Comparison of ENCODE assay signal across 10 mouse cellular contexts in genomic region chr10:127721671-127722418, GRCm38 (mm10). TPM values are rescaled to one million over a fixed set of nuclear protein-coding genes. Genes with fewer than 3 reads are reported as not detected.
DNase-seq lines count a peak whose midpoint lies in the region; ATAC-seq and TF ChIP-seq lines count a peak whose summit lies in the region.
"Had no signal": no experiment of that assay in that cellular context is flagged by ENCODE, and none has a peak within 500 bp of the region (broad histone marks: within the 10 kb centered on the region; RNA-seq: fewer than 3 reads in every experiment).

No protein-coding gene starts in this region.

- 6% methylated on average over 20 of the region's 20 CpGs for WGBS in lung, embryonic 14.5 days
- 12% methylated on average over 20 of the region's 20 CpGs for WGBS in forebrain, embryonic 16.5 days
- WGBS in intestine, embryonic 14.5 days = 11% methylated on average over 20 of the region's 20 CpGs

- peak overlapping the region; percentile 13 for H3K4me3 ChIP-seq in lung, embryonic 14.5 days (ENCODE audit: low read depth, low read length)
- no peak overlapping the region for H3K4me3 ChIP-seq in forebrain, embryonic 16.5 days (replicated peaks; ENCODE audit: low read length)
- peak overlapping the region; percentile 15 for H3K4me3 ChIP-seq in intestine, embryonic 14.5 days (ENCODE audit: low read depth, low read length)
- H3K4me3 ChIP-seq: erythroblast, embryonic 14.5 days; liver, embryonic 13.5 days had no signal

- peak overlapping the region; percentile 55 for H3K4me2 ChIP-seq in lung, embryonic 14.5 days
- peak overlapping the region; percentile 5; the same call in 1 of the 2 replicates for H3K4me2 ChIP-seq in forebrain, embryonic 16.5 days (ENCODE audit: low read length)
- H3K4me2 ChIP-seq in intestine, embryonic 14.5 days (ENCODE audit: low read length) = peak overlapping the region; percentile 50
- H3K4me2 ChIP-seq: liver, embryonic 13.5 days had no signal

- peak overlapping the region; percentile 70; the same call in 1 of the 2 replicates for H3K27ac ChIP-seq in lung, embryonic 14.5 days (ENCODE audit: low read depth)
- no peak overlapping the region for H3K27ac ChIP-seq in forebrain, embryonic 16.5 days (ENCODE audit: low read length)
- H3K27ac ChIP-seq in intestine, embryonic 14.5 days (ENCODE audit: low read depth) = peak overlapping the region; percentile 92
- H3K27ac ChIP-seq: liver, embryonic 13.5 days had no signal

- H3K9me3 ChIP-seq in lung, embryonic 14.5 days (ENCODE audit: low read depth, low read length) = no peaks in the 10 kb centered on the region
- no peaks in the 10 kb centered on the region for H3K9me3 ChIP-seq in forebrain, embryonic 16.5 days (ENCODE audit: control insufficient read depth, low read length)
- H3K9me3 ChIP-seq in intestine, embryonic 14.5 days (ENCODE audit: control insufficient read depth, low read length) = no peaks in the 10 kb centered on the region
- H3K9me3 ChIP-seq: liver, embryonic 13.5 days had no signal

- peaks cover 7% of the 10 kb centered on the region; the same call in 1 of the 2 replicates for H3K27me3 ChIP-seq in lung, embryonic 14.5 days (ENCODE audit: insufficient read depth, low read length)
- peaks cover 3% of the 10 kb centered on the region; the same call in 1 of the 2 replicates for H3K27me3 ChIP-seq in forebrain, embryonic 16.5 days (replicated peaks; ENCODE audit: control insufficient read depth, insufficient read depth, low read length)
- 0 out of 2 replicates have a peak, but pooled peaks cover 3% of the 10 kb centered on the region for H3K27me3 ChIP-seq in intestine, embryonic 14.5 days (replicated peaks; ENCODE audit: control insufficient read depth, insufficient read depth, low read length)

- DNase-seq in lung, embryonic 14.5 days = peak; percentile 43
- DNase-seq in lung, postnatal 10 days = no peak
- peak; percentile 78 for DNase-seq in intestine, embryonic 14.5 days (ENCODE audit: low spot score)
- DNase-seq in retina, embryonic 14.5 days (ENCODE audit: low spot score) = peak; percentile 20
- DNase-seq in frontal cortex, postnatal 14 days (ENCODE audit: low spot score in 2 of 2) = no peak
- DNase-seq in adrenal gland, adult 8-10 months = no peak
- DNase-seq: liver, embryonic 13.5 days had no signal

- H3K4me1 ChIP-seq in lung, embryonic 14.5 days (ENCODE audit: insufficient read depth) = peaks cover 2% of the 10 kb centered on the region; the same call in 1 of the 2 replicates
- H3K4me1 ChIP-seq in forebrain, embryonic 16.5 days (replicated peaks; ENCODE audit: control insufficient read depth, insufficient read depth, low read length) = peaks cover 5% of the 10 kb centered on the region; the same call in 1 of the 2 replicates
- H3K4me1 ChIP-seq in intestine, embryonic 14.5 days (replicated peaks; ENCODE audit: control insufficient read depth, insufficient read depth, low read length) = peaks cover 27% of the 10 kb centered on the region

- H3K9ac ChIP-seq in lung, embryonic 14.5 days = peak overlapping the region; percentile 46
- no peak overlapping the region; the same call in 1 of the 2 replicates for H3K9ac ChIP-seq in forebrain, embryonic 16.5 days (replicated peaks; ENCODE audit: low read depth, low read length)
- peak overlapping the region; percentile 41; the same call in 1 of the 2 replicates for H3K9ac ChIP-seq in intestine, embryonic 14.5 days (ENCODE audit: low read length)
- H3K9ac ChIP-seq: liver, embryonic 13.5 days had no signal

- peak; percentile 53; the same call in 1 of the 2 replicates for ATAC-seq in lung, embryonic 14.5 days (ENCODE audit: insufficient read depth)
- peak; percentile 66; the same call in 1 of the 2 replicates for ATAC-seq in forebrain, embryonic 16.5 days
- ATAC-seq in intestine, embryonic 14.5 days (replicated peaks; ENCODE audit: low FRiP score, low TSS enrichment, low read depth) = peak; percentile 67
- ATAC-seq in erythroblast, adult 5-6 weeks (replicated peaks; ENCODE audit: low FRiP score, poor library complexity, severe bottlenecking) = no peak

- no peak for TF ChIP-seq CTCF in lung, embryonic 14.5 days (IDR thresholded peaks at IDR 0.05; ENCODE audit: low read depth)

- H3K36me3 ChIP-seq in lung, embryonic 14.5 days (ENCODE audit: insufficient read depth) = no peaks in the 10 kb centered on the region
- no peaks in the 10 kb centered on the region for H3K36me3 ChIP-seq in forebrain, embryonic 16.5 days (ENCODE audit: control insufficient read depth, insufficient read depth)
- no peaks in the 10 kb centered on the region for H3K36me3 ChIP-seq in intestine, embryonic 14.5 days (ENCODE audit: control insufficient read depth, insufficient read depth, low read length)
- H3K36me3 ChIP-seq: liver, embryonic 13.5 days had no signal

RNA-seq across cellular contexts. Expression of gene Tac2, which starts 2.4 kb away (rescaled TPM):
- not detected in 2 replicates for polyA plus RNA-seq in lung, embryonic 14.5 days (2014; fragmentation: Nextera tagmentation; extraction: Ambion mirVana)
- polyA plus RNA-seq in forebrain, embryonic 16.5 days (2015; fragmentation: Nextera tagmentation; extraction: Ambion mirVana) = 6.2 and 7.6 TPM in 2 replicates
- 5.3 and 8.3 TPM in 2 replicates for polyA plus RNA-seq in intestine, embryonic 14.5 days (2014; fragmentation: Nextera tagmentation; extraction: Ambion mirVana)
- total RNA-seq in erythroblast, adult 5-6 weeks (2015; ENCODE audit: low replicate concordance) = 6.9 and 8.3 TPM in 2 replicates
- total RNA-seq in erythroblast, adult 5-6 weeks (2017; ENCODE audit: low replicate concordance) = 3.3 and 4.5 TPM in 2 replicates
- not detected for total RNA-seq in adrenal gland, adult 8-10 months (2022)

RNA-seq across cellular contexts. Expression of gene Myo1a, which starts 16.9 kb away (rescaled TPM):
- 0.23 and 0.28 TPM in 2 replicates for polyA plus RNA-seq in lung, embryonic 14.5 days (2014; fragmentation: Nextera tagmentation; extraction: Ambion mirVana)
- polyA plus RNA-seq in forebrain, embryonic 16.5 days (2015; fragmentation: Nextera tagmentation; extraction: Ambion mirVana) = 1.1 and 1.3 TPM in 2 replicates
- polyA plus RNA-seq in intestine, embryonic 14.5 days (2014; fragmentation: Nextera tagmentation; extraction: Ambion mirVana) = 11.5 and 15.3 TPM in 2 replicates
- 0.42 TPM in 1 of 2 replicates, not detected in the other for total RNA-seq in erythroblast, adult 5-6 weeks (2015; ENCODE audit: low replicate concordance)
- not detected in 2 replicates for total RNA-seq in erythroblast, adult 5-6 weeks (2017; ENCODE audit: low replicate concordance)
- total RNA-seq in adrenal gland, adult 8-10 months (2022) = 10 to 100 TPM in 2 of 4 experiments, under 1 TPM in 2; 0.75 to 72.1 (median 30.0) TPM

RNA-seq across cellular contexts. Expression of gene Zbtb39, which starts 17.5 kb away (rescaled TPM):
- 4.2 and 4.4 TPM in 2 replicates for polyA plus RNA-seq in lung, embryonic 14.5 days (2014; fragmentation: Nextera tagmentation; extraction: Ambion mirVana)
- polyA plus RNA-seq in forebrain, embryonic 16.5 days (2015; fragmentation: Nextera tagmentation; extraction: Ambion mirVana) = 3.4 and 3.5 TPM in 2 replicates
- 3.9 and 4.1 TPM in 2 replicates for polyA plus RNA-seq in intestine, embryonic 14.5 days (2014; fragmentation: Nextera tagmentation; extraction: Ambion mirVana)
- 0.19 and 1.7 TPM in 2 replicates for total RNA-seq in erythroblast, adult 5-6 weeks (2015; ENCODE audit: low replicate concordance)
- total RNA-seq in erythroblast, adult 5-6 weeks (2017; ENCODE audit: low replicate concordance) = 0.28 and 1.3 TPM in 2 replicates
- 10 to 100 TPM; 11.9 to 20.9 (median 15.8) TPM for total RNA-seq in adrenal gland, adult 8-10 months (2022)

RNA-seq across cellular contexts. Expression of gene Gpr182, which starts 29.7 kb away (rescaled TPM):
- 2.6 and 3.2 TPM in 2 replicates for polyA plus RNA-seq in lung, embryonic 14.5 days (2014; fragmentation: Nextera tagmentation; extraction: Ambion mirVana)
- polyA plus RNA-seq in forebrain, embryonic 16.5 days (2015; fragmentation: Nextera tagmentation; extraction: Ambion mirVana) = 0.87 and 0.99 TPM in 2 replicates
- polyA plus RNA-seq in intestine, embryonic 14.5 days (2014; fragmentation: Nextera tagmentation; extraction: Ambion mirVana) = 0.39 and 0.43 TPM in 2 replicates
- not detected in 2 replicates for total RNA-seq in erythroblast, adult 5-6 weeks (2015; ENCODE audit: low replicate concordance)
- 0.14 and 0.77 TPM in 2 replicates for total RNA-seq in erythroblast, adult 5-6 weeks (2017; ENCODE audit: low replicate concordance)
- total RNA-seq in adrenal gland, adult 8-10 months (2022) = 10 to 100 TPM in 3 of 4 experiments, 1 to 10 TPM in 1; 9.8 to 13.2 (median 10.4) TPM

RNA-seq across cellular contexts. Expression of gene Rdh1, which starts 37.7 kb away (rescaled TPM):
- 0.04 TPM in 1 of 2 replicates, not detected in the other for polyA plus RNA-seq in lung, embryonic 14.5 days (2014; fragmentation: Nextera tagmentation; extraction: Ambion mirVana)
- polyA plus RNA-seq in forebrain, embryonic 16.5 days (2015; fragmentation: Nextera tagmentation; extraction: Ambion mirVana) = not detected in 2 replicates
- polyA plus RNA-seq in intestine, embryonic 14.5 days (2014; fragmentation: Nextera tagmentation; extraction: Ambion mirVana) = 0.07 TPM in 1 of 2 replicates, not detected in the other
- total RNA-seq in erythroblast, adult 5-6 weeks (2015; ENCODE audit: low replicate concordance) = not detected in 2 replicates
- 0.14 TPM in 1 of 2 replicates, not detected in the other for total RNA-seq in erythroblast, adult 5-6 weeks (2017; ENCODE audit: low replicate concordance)
- total RNA-seq in adrenal gland, adult 8-10 months (2022) = 1 to 10 TPM; 4.0 to 5.4 (median 4.4) TPM
- polyA plus RNA-seq: erythroblast, embryonic 14.5 days had no signal

Comparison
In these comparisons a context has a peak if more than half of its experiments do, and no peak if none do; other contexts are left out.
1. DNase-seq: peak in lung, embryonic 14.5 days (single experiment), intestine, embryonic 14.5 days (single experiment) and retina, embryonic 14.5 days (single experiment); none in lung, postnatal 10 days (single experiment), frontal cortex, postnatal 14 days (0 of 2) and adrenal gland, adult 8-10 months (single experiment).
2. H3K4me2 ChIP-seq: peak in every context shown above with its lines; median percentile 55 in lung, embryonic 14.5 days; 50 in intestine, embryonic 14.5 days; 5 in forebrain, embryonic 16.5 days.